Mouse (Mus musculus): ENCODE results near the gene Farp1. TPM values are rescaled to one million over a fixed set of nuclear protein-coding genes. Genes with fewer than 3 reads are reported as not detected.

Gene Farp1
- 3.4 and 3.7 TPM in 2 replicates for polyA plus RNA-seq (2015; fragmentation: Nextera tagmentation; extraction: Ambion mirVana)

GRCm38 (mm10) chr14:121034973-121035662 lies at the start of gene Farp1:
Gene Farp1, plus strand, starts transcription at chr14:121035200.
- Histone ChIP-seq H3K4me3 (ENCODE audit: low read depth, low read length) (peak within 1 kb of the TSS; percentile 68), H3K27ac (ENCODE audit: low read length) (peak within 1 kb of the TSS; percentile 41; the same call in 1 of the 2 replicates), H3K27me3 (ENCODE audit: control insufficient read depth, insufficient read depth, low read depth, low read length) (peaks cover 46% of the 10 kb centered on the region), H3K9me3 (replicated peaks; ENCODE audit: control insufficient read depth, low read length) (no peaks in the 10 kb centered on the region), H3K36me3 (ENCODE audit: control insufficient read depth, insufficient read depth) (no peaks in the 10 kb centered on the region), H3K4me1 (ENCODE audit: control insufficient read depth, low read depth, low read length) (peaks cover 3% of the 10 kb centered on the region), H3K4me2 (ENCODE audit: low read depth, low read length) (peak within 1 kb of the TSS; percentile 64), H3K9ac (ENCODE audit: low read depth, low read length) (peak within 1 kb of the TSS; percentile 56)
- peak; percentile 91 for ATAC-seq (ENCODE audit: low read depth)
- WGBS (ENCODE audit: insufficient replicate concordance), result 3% methylated on average over 41 of the region's 61 CpGs

- Histone ChIP-seq H3K36me3 (ENCODE audit: control insufficient read depth, insufficient read depth) (no peaks in the 10 kb centered on the region), H3K4me1 (ENCODE audit: control insufficient read depth, low read depth, low read length) (no peaks in the 10 kb centered on the region), H3K9ac (ENCODE audit: low read depth, low read length) (no peak overlapping the region), H3K27me3 (ENCODE audit: control insufficient read depth, insufficient read depth, low read depth, low read length) (no peaks in the 10 kb centered on the region), H3K27ac (ENCODE audit: low read length) (no peak overlapping the region), H3K4me3 (ENCODE audit: low read depth, low read length) (no peak overlapping the region), H3K9me3 (replicated peaks; ENCODE audit: control insufficient read depth, low read length) (no peaks in the 10 kb centered on the region), H3K4me2 (ENCODE audit: low read depth, low read length) (no peak overlapping the region)
- WGBS (ENCODE audit: insufficient replicate concordance), result 37% methylated on average over 6 of the region's 6 CpGs
- no peak for ATAC-seq (ENCODE audit: low read depth)
Measured at GRCm38 (mm10) chr14:120989126-120989525, 45.9 kb upstream of the Farp1 start.

- no peak overlapping the region for H3K4me3 ChIP-seq (ENCODE audit: low read depth, low read length)
- no peaks in the 10 kb centered on the region for H3K27me3 ChIP-seq (ENCODE audit: control insufficient read depth, insufficient read depth, low read depth, low read length)
- no peak overlapping the region for H3K4me2 ChIP-seq (ENCODE audit: low read depth, low read length)
- no peak for ATAC-seq (ENCODE audit: low read depth)
- no peaks in the 10 kb centered on the region for H3K36me3 ChIP-seq (ENCODE audit: control insufficient read depth, insufficient read depth)
- H3K4me1 ChIP-seq (ENCODE audit: control insufficient read depth, low read depth, low read length), result no peaks in the 10 kb centered on the region
- no peak overlapping the region for H3K27ac ChIP-seq (ENCODE audit: low read length)
- no peaks in the 10 kb centered on the region for H3K9me3 ChIP-seq (replicated peaks; ENCODE audit: control insufficient read depth, low read length)
- no peak overlapping the region for H3K9ac ChIP-seq (ENCODE audit: low read depth, low read length)
- 62% methylated on average over 5 of the region's 5 CpGs for WGBS (ENCODE audit: insufficient replicate concordance)
Measured at GRCm38 (mm10) chr14:120997686-120998085, 37.3 kb upstream of the Farp1 start.

GRCm38 (mm10) chr14:121000561-121001340 lies 34.2 kb upstream of the Farp1 start:
- no peak for ATAC-seq (ENCODE audit: low read depth)
- no peak overlapping the region for H3K4me2 ChIP-seq (ENCODE audit: low read depth, low read length)
- no peaks in the 10 kb centered on the region for H3K4me1 ChIP-seq (ENCODE audit: control insufficient read depth, low read depth, low read length)
- WGBS (ENCODE audit: insufficient replicate concordance), result 46% methylated on average over 12 of the region's 12 CpGs
- no peaks in the 10 kb centered on the region for H3K9me3 ChIP-seq (replicated peaks; ENCODE audit: control insufficient read depth, low read length)
- H3K9ac ChIP-seq (ENCODE audit: low read depth, low read length), result no peak overlapping the region
- H3K36me3 ChIP-seq (ENCODE audit: control insufficient read depth, insufficient read depth), result no peaks in the 10 kb centered on the region
- H3K27ac ChIP-seq (ENCODE audit: low read length), result no peak overlapping the region
- H3K4me3 ChIP-seq (ENCODE audit: low read depth, low read length), result no peak overlapping the region
- H3K27me3 ChIP-seq (ENCODE audit: control insufficient read depth, insufficient read depth, low read depth, low read length), result no peaks in the 10 kb centered on the region

- no peak for ATAC-seq (ENCODE audit: low read depth)
- no peaks in the 10 kb centered on the region for H3K4me1 ChIP-seq (ENCODE audit: control insufficient read depth, low read depth, low read length)
- WGBS (ENCODE audit: insufficient replicate concordance), result 71% methylated on average over 6 of the region's 6 CpGs
- H3K9me3 ChIP-seq (replicated peaks; ENCODE audit: control insufficient read depth, low read length), result no peaks in the 10 kb centered on the region; the same call in 1 of the 2 replicates
- no peaks in the 10 kb centered on the region for H3K27me3 ChIP-seq (ENCODE audit: control insufficient read depth, insufficient read depth, low read depth, low read length)
- H3K4me3 ChIP-seq (ENCODE audit: low read depth, low read length), result no peak overlapping the region
- H3K9ac ChIP-seq (ENCODE audit: low read depth, low read length), result no peak overlapping the region
- no peak overlapping the region for H3K4me2 ChIP-seq (ENCODE audit: low read depth, low read length)
- H3K27ac ChIP-seq (ENCODE audit: low read length), result no peak overlapping the region
- H3K36me3 ChIP-seq (ENCODE audit: control insufficient read depth, insufficient read depth), result no peaks in the 10 kb centered on the region
Measured at GRCm38 (mm10) chr14:121005621-121006020, 29.4 kb upstream of the Farp1 start.

GRCm38 (mm10) chr14:121006021-121006420 lies 29.0 kb upstream of the Farp1 start:
- H3K27ac ChIP-seq (ENCODE audit: low read length), result no peak overlapping the region
- no peaks in the 10 kb centered on the region; the same call in 1 of the 2 replicates for H3K9me3 ChIP-seq (replicated peaks; ENCODE audit: control insufficient read depth, low read length)
- no peaks in the 10 kb centered on the region for H3K36me3 ChIP-seq (ENCODE audit: control insufficient read depth, insufficient read depth)
- no peak overlapping the region for H3K9ac ChIP-seq (ENCODE audit: low read depth, low read length)
- no peaks in the 10 kb centered on the region for H3K4me1 ChIP-seq (ENCODE audit: control insufficient read depth, low read depth, low read length)
- no peak overlapping the region for H3K4me2 ChIP-seq (ENCODE audit: low read depth, low read length)
- WGBS (ENCODE audit: insufficient replicate concordance), result 79% methylated on average over 8 of the region's 8 CpGs
- no peaks in the 10 kb centered on the region for H3K27me3 ChIP-seq (ENCODE audit: control insufficient read depth, insufficient read depth, low read depth, low read length)
- no peak for ATAC-seq (ENCODE audit: low read depth)
- H3K4me3 ChIP-seq (ENCODE audit: low read depth, low read length), result no peak overlapping the region

- H3K4me3 ChIP-seq (ENCODE audit: low read depth, low read length), result no peak overlapping the region
- no peak for ATAC-seq (ENCODE audit: low read depth)
- H3K4me2 ChIP-seq (ENCODE audit: low read depth, low read length), result no peak overlapping the region
- H3K9ac ChIP-seq (ENCODE audit: low read depth, low read length), result no peak overlapping the region
- WGBS (ENCODE audit: insufficient replicate concordance), result 70% methylated on average over 2 of the region's 2 CpGs
- no peaks in the 10 kb centered on the region for H3K4me1 ChIP-seq (ENCODE audit: control insufficient read depth, low read depth, low read length)
- H3K27ac ChIP-seq (ENCODE audit: low read length), result no peak overlapping the region
- no peaks in the 10 kb centered on the region for H3K27me3 ChIP-seq (ENCODE audit: control insufficient read depth, insufficient read depth, low read depth, low read length)
- no peaks in the 10 kb centered on the region for H3K36me3 ChIP-seq (ENCODE audit: control insufficient read depth, insufficient read depth)
- H3K9me3 ChIP-seq (replicated peaks; ENCODE audit: control insufficient read depth, low read length), result no peaks in the 10 kb centered on the region
Measured at GRCm38 (mm10) chr14:121015114-121015690, 19.8 kb upstream of the Farp1 start.

GRCm38 (mm10) chr14:121022403-121022802 lies 12.6 kb upstream of the Farp1 start:
- 60% methylated on average over 5 of the region's 5 CpGs for WGBS (ENCODE audit: insufficient replicate concordance)
- H3K27me3 ChIP-seq (ENCODE audit: control insufficient read depth, insufficient read depth, low read depth, low read length), result no peaks in the 10 kb centered on the region
- H3K4me1 ChIP-seq (ENCODE audit: control insufficient read depth, low read depth, low read length), result no peaks in the 10 kb centered on the region
- ATAC-seq (ENCODE audit: low read depth), result no peak
- no peak overlapping the region for H3K27ac ChIP-seq (ENCODE audit: low read length)
- H3K9ac ChIP-seq (ENCODE audit: low read depth, low read length), result no peak overlapping the region
- no peaks in the 10 kb centered on the region for H3K9me3 ChIP-seq (replicated peaks; ENCODE audit: control insufficient read depth, low read length)
- no peaks in the 10 kb centered on the region for H3K36me3 ChIP-seq (ENCODE audit: control insufficient read depth, insufficient read depth)
- no peak overlapping the region for H3K4me3 ChIP-seq (ENCODE audit: low read depth, low read length)
- no peak overlapping the region for H3K4me2 ChIP-seq (ENCODE audit: low read depth, low read length)

- no peak overlapping the region for H3K4me2 ChIP-seq (ENCODE audit: low read depth, low read length)
- H3K27me3 ChIP-seq (ENCODE audit: control insufficient read depth, insufficient read depth, low read depth, low read length), result no peaks in the 10 kb centered on the region
- ATAC-seq (ENCODE audit: low read depth), result no peak
- H3K36me3 ChIP-seq (ENCODE audit: control insufficient read depth, insufficient read depth), result no peaks in the 10 kb centered on the region
- H3K9ac ChIP-seq (ENCODE audit: low read depth, low read length), result no peak overlapping the region
- H3K4me3 ChIP-seq (ENCODE audit: low read depth, low read length), result no peak overlapping the region
- H3K4me1 ChIP-seq (ENCODE audit: control insufficient read depth, low read depth, low read length), result no peaks in the 10 kb centered on the region
- WGBS (ENCODE audit: insufficient replicate concordance), result 71% methylated on average over 8 of the region's 8 CpGs
- no peaks in the 10 kb centered on the region for H3K9me3 ChIP-seq (replicated peaks; ENCODE audit: control insufficient read depth, low read length)
- no peak overlapping the region for H3K27ac ChIP-seq (ENCODE audit: low read length)
Measured at GRCm38 (mm10) chr14:121025381-121025780, 9.6 kb upstream of the Farp1 start.
